Mouse (Mus musculus) thymus, adult 2 months (tissue): ENCODE data around the gene 2310046K23Rik.

Experiments
- CTCF ChIP-seq: fragments of 200-500 bp; IDR thresholded peaks from 2 replicates; pipeline ENCODE4 v1.5.1; 2012; ENCODE audit warnings: mild to moderate bottlenecking, control low read depth, low read length, moderate library complexity, borderline replicate concordance; ENCODE audit not compliant: control insufficient read depth, poor library complexity, insufficient read depth; ENCODE audit errors: extremely low read depth
- POLR2A ChIP-seq: fragments of 200-500 bp; IDR thresholded peaks from 2 replicates; pipeline ENCODE4 v1.6.1; 2012; ENCODE audit warnings: mild to moderate bottlenecking, low read length, control low read depth, moderate library complexity; ENCODE audit not compliant: control insufficient read depth, poor library complexity, insufficient read depth; ENCODE audit errors: extremely low read depth

DNA sequence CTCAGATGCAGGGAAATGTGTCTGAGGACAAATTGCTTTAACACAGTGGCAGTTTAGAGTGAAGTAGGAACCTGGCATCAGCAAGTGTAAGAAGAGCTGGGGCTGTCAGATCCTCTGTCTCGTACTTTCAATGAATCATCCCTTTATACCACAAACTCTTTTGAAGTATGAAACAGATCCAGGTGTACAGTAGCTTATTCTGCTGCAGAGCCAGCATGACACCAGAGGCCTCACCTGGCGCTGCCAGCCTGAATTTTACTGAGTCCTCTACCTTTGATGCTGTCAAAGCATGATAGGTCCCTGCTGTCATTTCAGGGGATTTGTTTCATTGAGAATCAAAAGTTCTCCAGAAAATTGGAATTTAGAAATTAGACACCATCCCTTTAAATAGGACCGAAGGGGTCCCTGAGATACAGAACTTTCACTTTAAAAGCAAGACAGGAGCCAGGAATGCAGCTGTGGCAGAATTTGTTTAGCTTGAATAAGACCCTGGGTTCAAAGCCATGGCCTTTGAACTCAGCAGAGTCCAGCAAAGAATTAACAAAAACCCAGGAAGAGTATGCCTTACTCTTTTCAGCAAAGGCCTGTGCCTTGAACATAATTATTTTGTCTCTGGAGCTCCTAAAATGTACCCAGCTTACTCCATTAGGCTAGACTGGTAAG, 49.0 kb upstream of the 2310046K23Rik start:
- no peak for TF ChIP-seq POLR2A
- no peak for TF ChIP-seq CTCF
